Mouse (Mus musculus): ENCODE data around the gene Rexo1. TPM values are rescaled to one million over a fixed set of nuclear protein-coding genes. Genes with fewer than 3 reads are reported as not detected.

Gene Rexo1
- polyA plus RNA-seq, 1 experiment from 2014 or later = 28.8 TPM

- Histone ChIP-seq H3K4me3 (no peak overlapping the region), H3K27me3 (no peaks in the 10 kb centered on the region), H3K4me1 (replicated peaks) (peaks cover 45% of the 10 kb centered on the region), H3K4me2 (no peak overlapping the region; the same call in 1 of the 2 replicates), H3K36me3 (peaks cover 16% of the 10 kb centered on the region), H3K9ac (no peak overlapping the region), H3K27ac (no peak overlapping the region), H3K9me3 (no peaks in the 10 kb centered on the region)
- no peak for ATAC-seq (ENCODE audit: low FRiP score)
- WGBS = 7% methylated on average over 8 of the region's 8 CpGs
Measured at GRCm38 (mm10) chr10:80578911-80579310, 17.6 kb upstream of the Rexo1 start.

- ATAC-seq (ENCODE audit: low FRiP score) = peak; percentile 15; the same call in 1 of the 2 replicates
- Histone ChIP-seq H3K9me3 (no peaks in the 10 kb centered on the region), H3K9ac (peak overlapping the region; percentile 86), H3K4me1 (replicated peaks) (peaks cover 51% of the 10 kb centered on the region), H3K27ac (peak overlapping the region; percentile 86), H3K36me3 (peaks cover 9% of the 10 kb centered on the region), H3K4me2 (peak overlapping the region; percentile 93), H3K4me3 (peak overlapping the region; percentile 77), H3K27me3 (no peaks in the 10 kb centered on the region)
- under 1% methylated on average over 29 of the region's 29 CpGs for WGBS
Measured at GRCm38 (mm10) chr10:80578131-80578750, 16.9 kb upstream of the Rexo1 start.

GRCm38 (mm10) chr10:80577195-80578130 lies 16.1 kb upstream of the Rexo1 start, which contains the start of gene Klf16:
Gene Klf16, minus strand, starts transcription at chr10:80577321.
- H3K4me3 ChIP-seq = peak within 1 kb of the TSS; percentile 77
- H3K36me3 ChIP-seq = peaks cover 6% of the 10 kb centered on the region
- ATAC-seq (ENCODE audit: low FRiP score) = peak; percentile 75
- under 1% methylated on average over 68 of the region's 97 CpGs for WGBS
- peak within 1 kb of the TSS; percentile 93 for H3K4me2 ChIP-seq
- H3K27me3 ChIP-seq = no peaks in the 10 kb centered on the region
- H3K9me3 ChIP-seq = no peaks in the 10 kb centered on the region
- peaks cover 58% of the 10 kb centered on the region for H3K4me1 ChIP-seq (replicated peaks)
- peak within 1 kb of the TSS; percentile 86 for H3K9ac ChIP-seq
- H3K27ac ChIP-seq = peak within 1 kb of the TSS; percentile 86

GRCm38 (mm10) chr10:80576351-80577194 lies 15.2 kb upstream of the Rexo1 start:
- Histone ChIP-seq H3K9me3 (no peaks in the 10 kb centered on the region), H3K9ac (peak overlapping the region; percentile 86), H3K4me1 (replicated peaks) (peaks cover 65% of the 10 kb centered on the region), H3K4me2 (peak overlapping the region; percentile 93), H3K27ac (peak overlapping the region; percentile 86), H3K36me3 (no peaks in the 10 kb centered on the region; the same call in 1 of the 2 replicates), H3K4me3 (peak overlapping the region; percentile 77), H3K27me3 (no peaks in the 10 kb centered on the region)
- peak; percentile 1; the same call in 1 of the 2 replicates for ATAC-seq (ENCODE audit: low FRiP score)
- under 1% methylated on average over 89 of the region's 96 CpGs for WGBS

GRCm38 (mm10) chr10:80575925-80576324 lies 14.6 kb upstream of the Rexo1 start:
- no peaks in the 10 kb centered on the region for H3K9me3 ChIP-seq
- H3K4me1 ChIP-seq (replicated peaks) = peaks cover 71% of the 10 kb centered on the region
- H3K36me3 ChIP-seq = no peaks in the 10 kb centered on the region
- H3K27me3 ChIP-seq = no peaks in the 10 kb centered on the region
- 16% methylated on average over 17 of the region's 17 CpGs for WGBS
- ATAC-seq (ENCODE audit: low FRiP score) = no peak
- H3K4me3 ChIP-seq = peak overlapping the region; percentile 77
- no peak overlapping the region for H3K27ac ChIP-seq
- peak overlapping the region; percentile 86 for H3K9ac ChIP-seq
- H3K4me2 ChIP-seq = peak overlapping the region; percentile 93

GRCm38 (mm10) chr10:80574896-80575295 lies 13.5 kb upstream of the Rexo1 start:
- 85% methylated on average over 3 of the region's 3 CpGs for WGBS
- Histone ChIP-seq H3K27me3 (no peaks in the 10 kb centered on the region), H3K36me3 (no peaks in the 10 kb centered on the region), H3K4me3 (peak overlapping the region; percentile 77), H3K4me2 (peak overlapping the region; percentile 93), H3K27ac (no peak overlapping the region), H3K4me1 (replicated peaks) (peaks cover 81% of the 10 kb centered on the region), H3K9ac (peak overlapping the region; percentile 86; the same call in 1 of the 2 replicates), H3K9me3 (no peaks in the 10 kb centered on the region)
- no peak for ATAC-seq (ENCODE audit: low FRiP score)

- Histone ChIP-seq H3K9me3 (no peaks in the 10 kb centered on the region), H3K4me2 (peak overlapping the region; percentile 2; the same call in 1 of the 2 replicates), H3K36me3 (no peaks in the 10 kb centered on the region), H3K4me3 (no peak overlapping the region), H3K4me1 (replicated peaks) (peaks cover 79% of the 10 kb centered on the region), H3K27ac (no peak overlapping the region), H3K9ac (peak overlapping the region; percentile 51), H3K27me3 (no peaks in the 10 kb centered on the region)
- WGBS = 58% methylated on average over 9 of the region's 9 CpGs
- no peak for ATAC-seq (ENCODE audit: low FRiP score)
Measured at GRCm38 (mm10) chr10:80573944-80574343, 12.6 kb upstream of the Rexo1 start.

GRCm38 (mm10) chr10:80572477-80572876 lies 11.1 kb upstream of the Rexo1 start:
- Histone ChIP-seq H3K9ac (no peak overlapping the region), H3K4me3 (no peak overlapping the region), H3K36me3 (peaks cover 10% of the 10 kb centered on the region), H3K27me3 (no peaks in the 10 kb centered on the region), H3K4me2 (no peak overlapping the region), H3K27ac (no peak overlapping the region), H3K4me1 (replicated peaks) (peaks cover 72% of the 10 kb centered on the region), H3K9me3 (no peaks in the 10 kb centered on the region)
- ATAC-seq (ENCODE audit: low FRiP score) = no peak
- WGBS = 82% methylated on average over 2 of the region's 2 CpGs

GRCm38 (mm10) chr10:80570871-80571836 lies 9.8 kb upstream of the Rexo1 start:
- Histone ChIP-seq H3K36me3 (peaks cover 10% of the 10 kb centered on the region), H3K9ac (peak overlapping the region; percentile 63), H3K27ac (peak overlapping the region; percentile 61), H3K4me1 (replicated peaks) (peaks cover 78% of the 10 kb centered on the region), H3K27me3 (no peaks in the 10 kb centered on the region), H3K4me3 (peak overlapping the region; percentile 15; the same call in 1 of the 2 replicates), H3K9me3 (no peaks in the 10 kb centered on the region), H3K4me2 (peak overlapping the region; percentile 45)
- no peak for ATAC-seq (ENCODE audit: low FRiP score)
- WGBS = 19% methylated on average over 30 of the region's 30 CpGs

- peaks cover 10% of the 10 kb centered on the region for H3K36me3 ChIP-seq
- no peaks in the 10 kb centered on the region for H3K9me3 ChIP-seq
- ATAC-seq (ENCODE audit: low FRiP score) = no peak
- WGBS = 85% methylated on average over 10 of the region's 10 CpGs
- H3K4me2 ChIP-seq = peak overlapping the region; percentile 45
- H3K27ac ChIP-seq = no peak overlapping the region
- H3K9ac ChIP-seq = peak overlapping the region; percentile 63
- H3K4me1 ChIP-seq (replicated peaks) = peaks cover 76% of the 10 kb centered on the region
- no peaks in the 10 kb centered on the region for H3K27me3 ChIP-seq
- H3K4me3 ChIP-seq = no peak overlapping the region
Measured at GRCm38 (mm10) chr10:80570419-80570818, 9.1 kb upstream of the Rexo1 start.

- no peak for ATAC-seq (ENCODE audit: low FRiP score)
- H3K36me3 ChIP-seq = peaks cover 10% of the 10 kb centered on the region
- WGBS = 33% methylated on average over 10 of the region's 10 CpGs
- H3K27ac ChIP-seq = no peak overlapping the region
- H3K9me3 ChIP-seq = no peaks in the 10 kb centered on the region
- H3K4me3 ChIP-seq = no peak overlapping the region
- no peak overlapping the region for H3K4me2 ChIP-seq
- no peaks in the 10 kb centered on the region for H3K27me3 ChIP-seq
- H3K4me1 ChIP-seq (replicated peaks) = peaks cover 68% of the 10 kb centered on the region
- no peak overlapping the region for H3K9ac ChIP-seq
Measured at GRCm38 (mm10) chr10:80569664-80570066, 8.3 kb upstream of the Rexo1 start.

Data from hindbrain, embryonic 13.5 days (tissue).